Mouse (Mus musculus): Measurements from ENCODE around the gene Fam83c. TPM values are rescaled to one million over a fixed set of nuclear protein-coding genes. Genes with fewer than 3 reads are reported as not detected.

Fam83c gene
- total and polyA plus RNA-seq, 3 experiments, result 0.03 to 0.04 TPM; not detected in 1

DNA sequence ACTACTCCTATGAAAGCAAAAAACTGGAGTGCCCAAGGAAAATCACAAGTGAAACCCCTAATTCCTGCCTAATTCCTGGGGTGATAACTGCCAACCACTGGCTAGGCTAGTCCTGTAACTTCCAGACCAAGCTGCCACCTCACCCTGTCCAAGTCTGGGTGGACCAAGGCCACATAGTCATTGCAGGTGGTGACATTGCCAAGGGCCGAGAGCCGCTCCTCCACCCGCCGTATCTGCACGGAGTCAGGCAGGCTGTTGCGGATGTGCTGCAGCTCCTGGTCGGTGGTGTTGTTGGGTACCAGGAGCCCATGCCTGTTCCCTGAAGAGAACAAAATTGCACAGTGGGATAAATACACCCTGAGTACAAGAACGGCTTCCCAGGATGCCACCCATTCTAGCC is 10.9 kb downstream of the Fam83c start:
- no peak overlapping the region for H3K9ac ChIP-seq (ENCODE audit: control insufficient read depth, low read depth, low read length, poor library complexity, severe bottlenecking)
- H3K79me2 ChIP-seq (ENCODE audit: control insufficient read depth, insufficient read depth, low read length, poor library complexity), result peaks cover 30% of the 10 kb centered on the region
- H3K9me3 ChIP-seq (replicated peaks; ENCODE audit: insufficient read depth, low read length), result no peaks in the 10 kb centered on the region
- peaks cover 11 to 22% of the 10 kb centered on the region in 2 experiments for H3K36me3 ChIP-seq (ENCODE audit: control insufficient read depth in 1 of 2, insufficient read depth in 2 of 2, low read length in 2 of 2)
- no peak for DNase-seq (ENCODE audit: low read depth, low spot score)
- TF ChIP-seq RCOR1 (IDR thresholded peaks at IDR 0.05; ENCODE audit: low read depth, low read length) (no peak), MYB (IDR thresholded peaks at IDR 0.05; ENCODE audit: low read depth, low read length) (no peak), POLR2A (IDR thresholded peaks at IDR 0.05; ENCODE audit: control insufficient read depth in 1 of 2, insufficient read depth in 1 of 2, low read depth in 1 of 2, low read length in 2 of 2, poor library complexity in 1 of 2) (no peak), MAFK (IDR thresholded peaks at IDR 0.05; ENCODE audit: borderline replicate concordance, low read depth, low read length) (no peak), CHD1 (IDR thresholded peaks at IDR 0.05; ENCODE audit: low read depth, low read length) (no peak), NRF1 (IDR thresholded peaks at IDR 0.05; ENCODE audit: insufficient read depth, low read depth, low read length, poor library complexity, severe bottlenecking) (no peak), ZC3H11A (IDR thresholded peaks at IDR 0.05; ENCODE audit: low read depth, low read length) (no peak), TCF12 (IDR thresholded peaks at IDR 0.05; ENCODE audit: low read depth, low read length) (no peak), MAZ (IDR thresholded peaks at IDR 0.05; ENCODE audit: low read depth, low read length) (no peak), EP300 (IDR thresholded peaks at IDR 0.05; ENCODE audit: low read depth in 1 of 2, low read length in 2 of 2) (no peak), MEF2A (IDR thresholded peaks at IDR 0.05; ENCODE audit: extremely low read depth, insufficient replicate concordance, low read depth, low read length, poor library complexity, severe bottlenecking) (no peak)
- H3K27ac ChIP-seq (ENCODE audit: control insufficient read depth, low read depth, low read length), result no peak overlapping the region
- no peaks in the 10 kb centered on the region for H3K27me3 ChIP-seq (ENCODE audit: control insufficient read depth in 1 of 2, insufficient read depth in 2 of 2, low read length in 2 of 2)
- peaks cover 2 to 26% of the 10 kb centered on the region in 2 experiments for H3K4me1 ChIP-seq (ENCODE audit: control insufficient read depth in 1 of 2, insufficient read depth in 2 of 2, low read length in 2 of 2)
- no peak overlapping the region for H3K4me3 ChIP-seq (ENCODE audit: control insufficient read depth in 1 of 2, insufficient read depth in 1 of 2, low read depth in 2 of 2, low read length in 2 of 2)

DNA sequence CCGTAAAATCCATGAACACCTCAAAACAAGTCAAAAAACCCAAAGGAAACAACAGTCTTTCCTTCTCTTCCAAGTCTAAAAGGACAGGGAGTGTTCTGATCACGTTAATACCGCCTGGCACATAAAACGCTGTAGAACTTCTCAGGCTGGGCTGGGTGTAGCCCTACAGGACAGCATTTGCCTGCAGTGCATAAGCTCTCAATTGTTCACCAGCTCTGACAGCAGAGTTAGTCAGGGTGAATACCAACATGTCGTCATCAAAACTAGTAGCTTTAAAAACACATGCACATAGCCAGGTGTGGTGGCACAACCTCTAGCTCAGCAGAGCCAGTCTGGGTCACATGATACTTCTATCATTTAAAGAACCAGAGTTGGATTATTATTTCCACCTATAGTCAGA is 13.9 kb downstream of the Fam83c start:
- H3K9me3 ChIP-seq (replicated peaks; ENCODE audit: insufficient read depth, low read length), result no peaks in the 10 kb centered on the region
- H3K27ac ChIP-seq (ENCODE audit: control insufficient read depth, low read depth, low read length), result no peak overlapping the region
- H3K4me3 ChIP-seq (ENCODE audit: control insufficient read depth in 1 of 2, insufficient read depth in 1 of 2, low read depth in 2 of 2, low read length in 2 of 2), result no peak overlapping the region
- no peaks in the 10 kb centered on the region for H3K27me3 ChIP-seq (ENCODE audit: control insufficient read depth in 1 of 2, insufficient read depth in 2 of 2, low read length in 2 of 2)
- H3K9ac ChIP-seq (ENCODE audit: control insufficient read depth, low read depth, low read length, poor library complexity, severe bottlenecking), result no peak overlapping the region
- H3K4me1 ChIP-seq (ENCODE audit: control insufficient read depth in 1 of 2, insufficient read depth in 2 of 2, low read length in 2 of 2), result peaks cover 4 to 20% of the 10 kb centered on the region in 2 experiments
- H3K79me2 ChIP-seq (ENCODE audit: control insufficient read depth, insufficient read depth, low read length, poor library complexity), result peaks cover 22% of the 10 kb centered on the region
- DNase-seq (ENCODE audit: low read depth, low spot score), result no peak
- 0 out of 2 replicates have a peak, but pooled peaks have one; percentile 5 for TF ChIP-seq USF1 (IDR thresholded peaks at IDR 0.05; ENCODE audit: low read depth, low read length)
- TF ChIP-seq POLR2AphosphoS5 (IDR thresholded peaks at IDR 0.05; ENCODE audit: borderline replicate concordance, low read depth, low read length), result no peak
- peaks cover 11 to 20% of the 10 kb centered on the region in 2 experiments for H3K36me3 ChIP-seq (ENCODE audit: control insufficient read depth in 1 of 2, insufficient read depth in 2 of 2, low read length in 2 of 2)

Data from MEL (cell line).